Mouse (Mus musculus) heart, adult 2 months (tissue): ENCODE results near the gene Vps45.

Source experiments
- CTCF ChIP-seq: fragments of 200-600 bp; IDR thresholded peaks from 2 replicates; pipeline ENCODE4 v1.8.1; 2022; ENCODE audit warnings: antibody characterized with exemption, mild to moderate bottlenecking, moderate library complexity
- EP300 ChIP-seq: fragments of 200-500 bp; IDR thresholded peaks from 2 replicates; pipeline ENCODE4 v1.6.1; 2011; ENCODE audit warnings: low read depth, low read length, control low read depth; ENCODE audit not compliant: insufficient read depth
- POLR2A ChIP-seq: fragments of 200-500 bp; IDR thresholded peaks from 2 replicates; pipeline ENCODE4 v1.6.1; 2011; ENCODE audit warnings: mild to moderate bottlenecking, low read depth, low read length, control low read depth; ENCODE audit not compliant: insufficient read depth

- no peak for TF ChIP-seq CTCF
- no peak for TF ChIP-seq EP300
- no peak for TF ChIP-seq POLR2A
Measured at GRCm38 (mm10) chr3:96041079-96041478, 17.2 kb downstream of the Vps45 start.
